Mouse (Mus musculus): ENCODE measurements around the gene Apbb2.

Gene Apbb2

GRCm38 (mm10) chr5:66417289-66417688 is 201.3 kb downstream of the Apbb2 start:
- DNase-seq (ENCODE audit: extremely low spot score, low spot score), result no peak

DNA sequence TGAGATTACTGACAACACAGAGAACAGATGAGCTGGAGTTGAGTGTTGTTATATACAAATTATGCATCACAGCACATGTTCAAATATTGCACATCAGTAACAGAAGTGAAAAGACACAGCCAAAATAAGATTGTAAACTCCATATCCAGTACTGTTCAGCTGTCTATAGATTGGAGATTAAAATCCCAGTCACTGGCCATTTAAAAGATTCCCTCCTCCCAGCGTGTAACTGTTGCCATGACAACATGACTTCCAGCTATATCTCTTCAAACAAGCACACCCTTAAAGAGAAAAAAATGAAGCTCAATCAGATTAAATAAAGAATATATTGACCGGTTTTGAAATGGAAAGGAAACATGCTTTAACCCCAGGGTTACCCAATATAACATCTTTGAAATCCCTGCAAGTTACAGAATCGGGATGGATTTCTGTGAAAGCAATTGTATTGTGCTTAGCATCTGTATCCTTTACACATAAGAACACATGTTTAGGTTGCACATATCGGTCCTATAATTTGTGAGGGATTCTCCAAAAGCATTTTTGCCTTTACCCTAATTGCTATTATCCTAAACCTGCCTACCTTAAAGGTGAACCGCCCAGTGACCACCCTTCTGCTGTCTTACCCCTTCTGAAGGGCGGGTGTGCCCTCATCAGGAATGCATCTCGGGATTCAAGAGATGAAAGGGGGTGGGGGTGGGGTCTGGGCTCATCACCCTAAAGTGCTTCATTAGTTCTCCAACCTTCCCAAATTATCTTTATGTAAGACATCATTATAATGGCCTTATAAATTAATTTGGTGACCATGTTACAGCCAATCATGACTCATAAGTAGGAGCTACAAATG is 202.7 kb downstream of the Apbb2 start:
- DNase-seq (ENCODE audit: extremely low spot score, low spot score), result no peak

DNA sequence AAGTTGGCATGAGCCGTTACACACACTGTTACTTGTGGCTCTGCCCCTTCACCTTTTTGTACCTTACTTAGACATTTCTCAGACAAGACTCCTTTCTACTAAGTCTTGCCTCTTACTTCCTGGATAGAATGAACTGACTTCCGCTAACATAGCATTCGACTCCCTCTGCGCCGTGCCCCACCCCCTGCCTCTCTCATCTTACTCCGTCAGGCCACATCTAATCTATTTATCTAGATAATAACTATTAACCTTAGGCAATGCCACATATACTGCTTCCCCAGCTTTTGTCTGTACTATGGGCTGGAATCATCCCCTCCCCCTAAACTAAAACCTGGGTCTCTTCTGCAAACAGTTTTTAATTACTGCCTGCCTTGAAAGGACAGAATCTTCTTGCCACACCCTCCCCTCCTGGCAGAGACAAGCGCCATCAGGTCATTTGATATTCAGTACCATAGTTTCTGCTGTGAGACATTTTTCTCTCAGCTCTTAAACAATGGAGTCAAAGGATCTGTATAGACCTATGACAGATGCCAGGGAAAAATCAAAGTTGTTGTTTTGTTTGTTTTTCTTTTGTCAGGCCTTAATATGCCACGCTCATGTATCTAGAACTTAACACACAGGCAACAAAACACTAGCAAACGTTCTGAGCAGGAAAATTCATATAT is 203.4 kb downstream of the Apbb2 start:
- no peak for DNase-seq (ENCODE audit: extremely low spot score, low spot score)

- no peak for DNase-seq (ENCODE audit: extremely low spot score, low spot score)
Measured at GRCm38 (mm10) chr5:66413402-66413801, 205.2 kb downstream of the Apbb2 start.

DNA sequence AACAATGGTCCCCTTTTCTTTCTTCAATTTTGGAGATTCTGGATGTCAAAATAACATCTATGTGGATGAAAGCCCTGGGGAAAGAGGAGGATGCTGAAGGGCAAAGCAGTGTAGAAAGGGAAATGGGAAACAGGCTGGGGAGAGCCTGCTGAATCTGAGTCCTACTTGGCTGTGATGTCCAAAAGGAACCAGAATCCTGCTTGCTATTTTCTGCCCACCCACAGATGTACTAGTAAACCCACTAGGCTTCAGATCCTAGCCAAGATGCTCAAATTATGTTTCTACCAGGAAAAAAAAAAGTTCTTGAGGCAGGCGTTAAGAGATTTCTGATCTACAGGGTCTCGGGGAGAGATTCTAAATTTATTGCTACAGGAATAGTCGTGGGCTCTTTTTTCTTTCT is 205.8 kb downstream of the Apbb2 start:
- no peak for DNase-seq (ENCODE audit: extremely low spot score, low spot score)

GRCm38 (mm10) chr5:66408546-66408945 is 210.0 kb downstream of the Apbb2 start:
- DNase-seq (ENCODE audit: extremely low spot score, low spot score), result no peak

DNA sequence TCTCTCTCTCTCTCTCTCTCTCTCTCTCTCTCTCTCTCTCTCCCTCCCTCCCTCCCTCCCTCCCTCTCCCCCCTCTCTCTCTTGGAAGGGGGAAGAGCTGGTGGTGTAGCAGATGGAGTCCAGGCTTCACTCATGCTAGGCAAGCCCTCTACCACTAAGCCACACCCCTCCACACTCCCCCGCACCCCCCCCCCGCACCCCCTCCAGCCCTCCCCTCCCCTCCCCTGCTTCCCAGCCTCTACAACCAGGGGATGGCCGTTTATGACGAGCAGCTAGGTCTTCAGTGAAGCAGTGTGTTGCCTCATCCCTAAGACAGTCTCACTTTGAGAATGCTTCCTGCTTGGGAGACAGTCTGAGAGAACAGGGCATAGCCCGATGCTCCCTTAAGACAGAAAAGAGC is 210.6 kb downstream of the Apbb2 start:
- DNase-seq (ENCODE audit: extremely low spot score, low spot score), result no peak

DNA sequence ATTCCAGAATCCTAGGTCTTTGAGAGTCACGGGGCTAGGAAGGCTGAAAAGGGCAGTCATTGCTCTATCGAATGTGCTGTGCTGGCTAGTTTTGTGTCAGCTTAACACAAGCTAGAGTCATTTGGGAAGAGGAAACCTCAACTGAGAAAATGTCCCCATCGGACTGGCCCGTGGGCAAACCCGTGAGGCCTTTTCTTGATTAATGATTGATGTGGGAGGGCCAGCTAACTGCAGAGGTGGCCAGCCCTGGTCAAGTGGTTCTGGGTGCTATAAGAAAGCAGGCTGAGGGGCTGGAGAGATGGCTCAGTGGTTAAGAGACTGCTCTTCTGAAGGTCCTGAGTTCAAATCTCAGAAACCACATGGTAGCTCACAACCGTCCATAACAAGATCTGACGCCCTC is 212.2 kb downstream of the Apbb2 start:
- DNase-seq (ENCODE audit: extremely low spot score, low spot score), result no peak

- DNase-seq (ENCODE audit: extremely low spot score, low spot score), result no peak
Measured at GRCm38 (mm10) chr5:66405731-66406399, 212.7 kb downstream of the Apbb2 start.

DNA sequence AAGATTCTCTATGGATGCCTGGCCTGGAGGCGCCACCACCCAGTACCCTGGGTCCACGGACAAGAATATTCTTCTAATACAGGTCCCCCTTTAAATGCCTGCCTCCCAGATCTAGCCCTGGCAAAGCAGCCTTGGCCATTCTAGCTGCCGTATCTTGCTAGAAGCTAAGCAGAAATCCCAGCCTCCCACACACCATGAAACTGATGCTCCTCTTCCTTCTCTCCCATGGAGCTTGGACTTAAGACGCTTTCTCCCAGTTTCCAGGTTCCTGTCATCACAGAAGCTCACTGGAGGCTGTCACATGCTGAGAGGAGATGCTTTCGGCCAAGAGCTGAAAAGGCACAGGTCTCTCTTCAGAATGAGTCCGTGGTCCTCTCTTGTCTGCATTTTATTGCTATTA is 213.3 kb downstream of the Apbb2 start:
- no peak for DNase-seq (ENCODE audit: extremely low spot score, low spot score)

GRCm38 (mm10) chr5:66400563-66400962 is 218.0 kb downstream of the Apbb2 start:
- DNase-seq (ENCODE audit: extremely low spot score, low spot score), result no peak

DNA sequence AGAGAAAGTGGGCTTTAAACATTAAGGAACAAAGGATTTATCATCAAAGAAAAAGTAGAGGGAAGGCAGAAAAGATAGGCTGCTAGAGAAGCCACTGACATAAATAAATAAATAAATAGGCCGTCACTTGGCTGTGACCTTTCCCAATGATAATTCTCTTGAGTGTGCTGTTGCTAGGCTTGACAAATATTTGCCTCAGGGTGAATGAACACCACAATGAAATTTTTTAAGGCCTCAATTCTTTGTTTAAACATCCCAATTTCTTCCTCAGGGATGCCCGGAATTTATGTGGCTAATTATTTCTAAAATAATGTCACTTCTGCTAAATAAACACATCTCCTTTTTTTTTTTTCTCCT is 219.3 kb downstream of the Apbb2 start:
- DNase-seq (ENCODE audit: extremely low spot score, low spot score), result no peak

DNA sequence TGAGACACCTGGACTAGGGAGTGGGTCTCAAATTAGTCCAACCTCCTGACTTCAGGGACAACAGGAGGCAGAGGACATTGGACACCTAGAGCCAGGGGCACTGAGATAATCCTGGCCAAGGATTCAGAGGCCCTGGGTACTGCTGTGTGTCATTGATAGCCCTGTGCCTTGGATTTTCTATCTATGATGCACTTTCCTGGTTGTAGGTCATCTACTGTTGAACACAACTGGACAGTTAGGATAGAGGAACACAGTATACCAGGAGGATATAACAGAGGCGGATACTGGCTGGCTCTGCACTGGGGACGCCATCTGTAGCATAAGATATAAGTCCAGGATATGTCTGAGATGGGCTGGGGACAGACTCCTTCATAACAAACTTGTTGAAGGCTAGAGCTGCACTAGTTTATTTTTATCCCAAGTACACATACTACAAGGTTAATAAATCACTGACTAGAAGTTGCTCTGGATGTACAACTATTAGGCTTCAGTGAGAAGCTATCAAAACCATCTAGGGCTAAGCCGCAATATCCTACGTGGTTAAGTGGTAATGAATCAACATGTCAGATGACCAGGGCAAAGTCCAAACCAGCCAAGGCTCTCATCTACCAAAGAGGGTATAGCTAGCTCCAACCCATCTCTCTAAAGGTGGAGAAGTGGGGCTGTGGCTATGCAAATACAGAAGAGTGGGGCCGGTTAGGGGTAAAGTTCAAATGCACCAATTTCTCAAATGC is 219.9 kb downstream of the Apbb2 start:
- no peak for DNase-seq (ENCODE audit: extremely low spot score, low spot score)

GRCm38 (mm10) chr5:66393767-66394446 is 224.7 kb downstream of the Apbb2 start:
- no peak for DNase-seq (ENCODE audit: extremely low spot score, low spot score)

GRCm38 (mm10) chr5:66392861-66393529 is 225.6 kb downstream of the Apbb2 start:
- DNase-seq (ENCODE audit: extremely low spot score, low spot score), result no peak

- no peak for DNase-seq (ENCODE audit: extremely low spot score, low spot score)
Measured at GRCm38 (mm10) chr5:66391771-66392170, 226.8 kb downstream of the Apbb2 start.

DNA sequence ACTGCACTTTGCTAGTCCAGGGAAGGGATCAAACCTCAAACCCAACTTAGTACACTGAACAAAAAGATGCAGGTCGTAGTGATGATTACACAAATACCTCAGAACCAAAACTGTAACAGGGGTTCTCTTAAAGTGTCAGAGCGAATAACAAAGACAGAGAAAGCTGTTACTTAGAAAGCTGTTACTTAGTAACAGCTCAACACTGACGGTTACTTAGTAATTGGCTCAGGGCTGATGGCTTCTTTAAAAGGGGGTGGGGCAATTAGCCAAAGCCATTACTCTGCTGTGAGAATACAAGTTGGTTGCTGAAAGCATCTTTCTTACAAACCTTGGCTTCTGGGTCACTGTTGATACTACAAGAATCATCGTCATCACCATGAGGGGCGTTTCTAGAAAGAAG is 227.3 kb downstream of the Apbb2 start:
- no peak for DNase-seq (ENCODE audit: extremely low spot score, low spot score)

DNA sequence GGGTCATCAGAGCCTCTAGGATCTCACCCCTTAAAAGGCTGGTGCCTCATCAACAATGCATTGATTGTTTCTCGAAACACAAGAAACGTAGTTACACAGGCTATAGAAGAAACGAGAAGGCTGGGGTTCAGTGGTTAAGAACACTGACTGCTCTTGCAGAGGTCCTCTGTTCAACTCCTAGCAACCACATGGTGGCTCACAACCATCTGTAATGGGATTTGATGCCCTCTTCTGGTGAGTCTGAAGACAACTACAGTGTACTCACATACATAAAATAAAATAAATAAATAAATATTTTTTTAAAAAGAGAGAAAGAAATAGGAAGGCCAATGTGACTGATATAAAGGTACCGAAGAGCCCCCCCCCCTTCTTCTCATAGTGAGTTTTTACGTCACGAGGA is 228.0 kb downstream of the Apbb2 start:
- DNase-seq (ENCODE audit: extremely low spot score, low spot score), result no peak

DNA sequence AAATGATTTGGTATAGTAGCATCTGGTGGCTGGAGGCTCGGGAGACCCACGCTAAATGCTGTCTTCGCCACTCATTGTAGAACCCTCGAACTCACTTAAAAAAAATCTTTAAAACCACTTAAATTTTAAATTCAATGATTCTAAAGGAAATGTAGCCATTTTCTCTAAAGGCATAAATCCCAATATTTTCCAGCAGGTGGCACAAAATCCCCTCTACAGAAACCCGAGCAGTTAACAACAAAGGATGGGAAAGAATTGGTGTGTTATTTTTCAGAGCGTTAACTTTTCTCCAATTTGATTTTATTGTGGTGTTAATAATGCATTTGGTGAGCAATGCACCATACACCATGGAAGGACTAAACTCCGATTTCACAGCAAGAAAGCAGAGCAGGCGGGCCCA is 231.1 kb downstream of the Apbb2 start:
- DNase-seq (ENCODE audit: extremely low spot score, low spot score), result no peak

- peak; percentile 53 for DNase-seq (ENCODE audit: extremely low spot score, low spot score)
Measured at GRCm38 (mm10) chr5:66385636-66386035, 232.9 kb downstream of the Apbb2 start.

Measured in neural tube, embryonic 10.5 days (tissue).